Mouse (Mus musculus) heart, adult 8-10 months (tissue): Measurements from ENCODE around the gene Ap4b1. TPM values are rescaled to one million over a fixed set of nuclear protein-coding genes. Genes with fewer than 3 reads are reported as not detected.
"Not testable (repeated sequence)": the region's sequence is repeated elsewhere in the genome, so short reads cannot be mapped to it uniquely, and the experiment has no call there.

Experiments
- DNase-seq: peaks from one replicate; pipeline ENCODE4 v3.0.0; 2022; ENCODE audit warnings: low spot score
- total RNA-seq, 4 experiments: library from RNA; stranded (reverse); gene quantifications; 2 replicates each; pipeline ENCODE4 v1.2.4; 2022

The Ap4b1 gene
- total RNA-seq, 4 experiments from 2014 or later = 14.0 to 16.6 (median 15.9) TPM

- no peak for DNase-seq
These were observed 9.8 kb upstream of the Ap4b1 start for GRCm38 (mm10) chr3:103799507-103799906.

- DNase-seq = peak; percentile 94
These were observed 7.4 kb upstream of the Ap4b1 start for GRCm38 (mm10) chr3:103801631-103802531.

- DNase-seq = no peak
These were observed 6.5 kb upstream of the Ap4b1 start for GRCm38 (mm10) chr3:103802861-103803260.

- no peak for DNase-seq
These were observed 3.6 kb upstream of the Ap4b1 start for GRCm38 (mm10) chr3:103805671-103806070.

- DNase-seq = no peak
These were observed 455 bp downstream of the Ap4b1 start for GRCm38 (mm10) chr3:103809799-103810150.

GRCm38 (mm10) chr3:103810967-103811366 is 1.6 kb downstream of the Ap4b1 start:
- DNase-seq = no peak

- no peak for DNase-seq
These were observed 18.2 kb downstream of the Ap4b1 start for GRCm38 (mm10) chr3:103827548-103827947.

- no peak for DNase-seq
These were observed 19.7 kb downstream of the Ap4b1 start for GRCm38 (mm10) chr3:103829036-103829435.

- not testable (repeated sequence) for DNase-seq
These were observed 21.4 kb downstream of the Ap4b1 start for GRCm38 (mm10) chr3:103830681-103831080.

GRCm38 (mm10) chr3:103831146-103831545 is 21.8 kb downstream of the Ap4b1 start:
- no peak for DNase-seq

GRCm38 (mm10) chr3:103832426-103832825 is 23.1 kb downstream of the Ap4b1 start, which contains the start of gene Bcl2l15:
TSS of gene Bcl2l15 (plus strand) at chr3:103832601.
- no peak for DNase-seq

- DNase-seq = no peak
These were observed 24.7 kb downstream of the Ap4b1 start for GRCm38 (mm10) chr3:103834001-103834400.

GRCm38 (mm10) chr3:103835272-103835950 is 26.1 kb downstream of the Ap4b1 start:
- DNase-seq = no peak

GRCm38 (mm10) chr3:103835951-103836310 is 26.6 kb downstream of the Ap4b1 start:
- DNase-seq = no peak

- no peak for DNase-seq
These were observed 27.1 kb downstream of the Ap4b1 start for GRCm38 (mm10) chr3:103836453-103836852.

GRCm38 (mm10) chr3:103839711-103840110 is 30.4 kb downstream of the Ap4b1 start:
- DNase-seq = no peak

GRCm38 (mm10) chr3:103840195-103840594 is 30.9 kb downstream of the Ap4b1 start:
- not testable (repeated sequence) for DNase-seq

GRCm38 (mm10) chr3:103840946-103841345 is 31.6 kb downstream of the Ap4b1 start:
- DNase-seq = not testable (repeated sequence)

GRCm38 (mm10) chr3:103850644-103851363 is 41.5 kb downstream of the Ap4b1 start:
- DNase-seq = no peak

GRCm38 (mm10) chr3:103851481-103851880 is 42.2 kb downstream of the Ap4b1 start:
- no peak for DNase-seq

GRCm38 (mm10) chr3:103851882-103852281 is 42.6 kb downstream of the Ap4b1 start:
- DNase-seq = no peak
